Mouse (Mus musculus) kidney, postnatal 36 days (tissue): ENCODE measurements around the gene Gm20814.
"Not testable (repeated sequence)": the region's sequence is repeated elsewhere in the genome, so short reads cannot be mapped to it uniquely, and the experiment has no call there.

Source experiments
- DNase-seq, 2 experiments: peaks; one replicate each; pipeline ENCODE4 v3.0.0; 2021 to 2022; ENCODE audit warnings: mixed read lengths in 2 of 2

Gene Gm20814

DNA sequence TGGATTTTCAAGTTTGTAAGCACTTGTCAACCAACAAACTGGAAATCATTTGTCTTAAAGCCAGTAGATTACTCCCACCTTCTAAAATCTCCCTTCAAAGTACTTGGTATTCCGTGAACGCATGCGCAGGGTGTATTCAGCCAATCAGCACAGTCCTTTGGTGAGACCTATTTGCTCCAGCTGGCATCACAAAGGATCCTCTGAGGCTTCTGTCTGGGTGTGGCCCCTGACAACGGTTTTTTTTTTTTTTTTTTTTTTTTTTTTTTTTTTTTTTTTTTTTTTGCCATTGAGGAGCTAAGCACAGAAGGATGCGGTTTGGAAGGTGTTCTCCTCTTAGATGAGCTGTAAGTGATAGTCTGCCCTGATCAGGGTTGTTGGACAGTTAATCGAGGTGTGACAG lies at the start of gene Gm20814:
Gene Gm20814, plus strand, starts transcription at position 301 of the 400 bp plus-strand sequence.
- DNase-seq = not testable (repeated sequence)
